Mouse (Mus musculus): ENCODE data around the gene Gm20388. TPM values are rescaled to one million over a fixed set of nuclear protein-coding genes. Genes with fewer than 3 reads are reported as not detected.

Gene Gm20388
- total RNA-seq, 2 experiments from 2014 or later, result 11.4 to 18.1 TPM

- peak; percentile 41; the same call in 1 of the 2 replicates for ATAC-seq (replicated peaks; ENCODE audit: low FRiP score, low TSS enrichment, poor library complexity, severe bottlenecking)
Measured at GRCm38 (mm10) chr8:120623608-120624007, 713.0 kb downstream of the Gm20388 start.

- ATAC-seq (replicated peaks; ENCODE audit: low FRiP score, low TSS enrichment, poor library complexity, severe bottlenecking), result no peak
Measured at GRCm38 (mm10) chr8:120626461-120626860, 715.8 kb downstream of the Gm20388 start.

GRCm38 (mm10) chr8:120627298-120627697, 716.7 kb downstream of the Gm20388 start:
- no peak for ATAC-seq (replicated peaks; ENCODE audit: low FRiP score, low TSS enrichment, poor library complexity, severe bottlenecking)

- ATAC-seq (replicated peaks; ENCODE audit: low FRiP score, low TSS enrichment, poor library complexity, severe bottlenecking), result no peak
Measured at GRCm38 (mm10) chr8:120630031-120630430, 719.4 kb downstream of the Gm20388 start.

- ATAC-seq (replicated peaks; ENCODE audit: low FRiP score, low TSS enrichment, poor library complexity, severe bottlenecking), result no peak
Measured at GRCm38 (mm10) chr8:120630848-120631247, 720.2 kb downstream of the Gm20388 start.

GRCm38 (mm10) chr8:120631441-120632375, 721.1 kb downstream of the Gm20388 start:
- no peak for ATAC-seq (replicated peaks; ENCODE audit: low FRiP score, low TSS enrichment, poor library complexity, severe bottlenecking)

GRCm38 (mm10) chr8:120632969-120633664, 722.5 kb downstream of the Gm20388 start:
- no peak for ATAC-seq (replicated peaks; ENCODE audit: low FRiP score, low TSS enrichment, poor library complexity, severe bottlenecking)

GRCm38 (mm10) chr8:120633665-120634271, 723.1 kb downstream of the Gm20388 start:
- no peak for ATAC-seq (replicated peaks; ENCODE audit: low FRiP score, low TSS enrichment, poor library complexity, severe bottlenecking)

GRCm38 (mm10) chr8:120634329-120634839, 723.7 kb downstream of the Gm20388 start:
- ATAC-seq (replicated peaks; ENCODE audit: low FRiP score, low TSS enrichment, poor library complexity, severe bottlenecking), result peak; percentile 65

GRCm38 (mm10) chr8:120641245-120641644, 730.6 kb downstream of the Gm20388 start:
- no peak for ATAC-seq (replicated peaks; ENCODE audit: low FRiP score, low TSS enrichment, poor library complexity, severe bottlenecking)

- ATAC-seq (replicated peaks; ENCODE audit: low FRiP score, low TSS enrichment, poor library complexity, severe bottlenecking), result no peak
Measured at GRCm38 (mm10) chr8:120642031-120642662, 731.5 kb downstream of the Gm20388 start.

- no peak for ATAC-seq (replicated peaks; ENCODE audit: low FRiP score, low TSS enrichment, poor library complexity, severe bottlenecking)
Measured at GRCm38 (mm10) chr8:120644663-120645062, 734.0 kb downstream of the Gm20388 start.

GRCm38 (mm10) chr8:120647532-120647931, 736.9 kb downstream of the Gm20388 start, which contains the start of gene 1190005I06Rik:
Gene 1190005I06Rik, minus strand, starts transcription at chr8:120647632.
- no peak for ATAC-seq (replicated peaks; ENCODE audit: low FRiP score, low TSS enrichment, poor library complexity, severe bottlenecking)

- no peak for ATAC-seq (replicated peaks; ENCODE audit: low FRiP score, low TSS enrichment, poor library complexity, severe bottlenecking)
Measured at GRCm38 (mm10) chr8:120656322-120657052, 745.8 kb downstream of the Gm20388 start.

- no peak for ATAC-seq (replicated peaks; ENCODE audit: low FRiP score, low TSS enrichment, poor library complexity, severe bottlenecking)
Measured at GRCm38 (mm10) chr8:120657415-120657814, 746.8 kb downstream of the Gm20388 start.

- ATAC-seq (replicated peaks; ENCODE audit: low FRiP score, low TSS enrichment, poor library complexity, severe bottlenecking), result no peak
Measured at GRCm38 (mm10) chr8:120664566-120664965, 753.9 kb downstream of the Gm20388 start.

GRCm38 (mm10) chr8:120665726-120666455, 755.2 kb downstream of the Gm20388 start:
- peak; percentile 38 for ATAC-seq (replicated peaks; ENCODE audit: low FRiP score, low TSS enrichment, poor library complexity, severe bottlenecking)

Data from megakaryocyte-erythroid progenitor cell, adult 5-6 weeks (primary cell).